Mouse (Mus musculus) liver, embryonic 16.5 days (tissue): ENCODE measurements around the gene Babam2. TPM values are rescaled to one million over a fixed set of nuclear protein-coding genes. Genes with fewer than 3 reads are reported as not detected.

Experiments used
- ATAC-seq: fragments of 200-750 bp; cut with Nextera tagmentation; 2 replicates; pipeline ENCODE4 v1.8.0; 2017; ENCODE audit warnings: low read depth, mild to moderate bottlenecking, moderate number of reproducible peaks, moderate library complexity
- H3K27ac ChIP-seq: fragments of 300-500 bp; sonication (generic); 2 replicates; pipeline ENCODE4 v1.5.1; 2014; ENCODE audit warnings: mild to moderate bottlenecking, low read length
- H3K27me3 ChIP-seq: fragments of 300-500 bp; sonication (generic); 2 replicates; pipeline ENCODE4 v1.6.1; 2014; ENCODE audit warnings: low read depth, low read length, mixed read lengths; ENCODE audit not compliant: control insufficient read depth, insufficient read depth
- H3K36me3 ChIP-seq: fragments of 300-500 bp; sonication (generic); 2 replicates; pipeline ENCODE4 v1.6.1; 2014; ENCODE audit warnings: mild to moderate bottlenecking; ENCODE audit not compliant: control insufficient read depth, insufficient read depth
- H3K4me1 ChIP-seq: fragments of 300-500 bp; sonication (generic); 2 replicates; pipeline ENCODE4 v1.6.1; 2014; ENCODE audit warnings: low read depth, low read length, mixed read lengths; ENCODE audit not compliant: control insufficient read depth
- H3K4me2 ChIP-seq: fragments of 300-500 bp; sonication (generic); 2 replicates; pipeline ENCODE4 v1.6.1; 2014; ENCODE audit warnings: low read depth, low read length, mixed read lengths
- H3K4me3 ChIP-seq: fragments of 300-500 bp; sonication (generic); 2 replicates; pipeline ENCODE4 v1.5.1; 2014; ENCODE audit warnings: low read depth, mild to moderate bottlenecking, low read length
- H3K9ac ChIP-seq: fragments of 300-500 bp; sonication (generic); 2 replicates; pipeline ENCODE4 v1.6.1; 2014; ENCODE audit warnings: low read depth, low read length
- H3K9me3 ChIP-seq: fragments of 300-500 bp; sonication (generic); replicated peaks from 2 replicates; pipeline ENCODE4 v1.6.1; 2016; ENCODE audit warnings: low read length; ENCODE audit not compliant: control insufficient read depth
- WGBS: fragments of 180-500 bp; shearing (Covaris S2); extraction: QIAGEN DNeasy Blood & Tissue Kit; methylation state at CpG from one replicate; pipeline ENCODE4 v1.1.7; 2014; ENCODE audit not compliant: insufficient replicate concordance; 5-methylcytosine and 5-hydroxymethylcytosine counted together
- polyA plus RNA-seq: library from polyadenylated mRNA; unstranded; fragments of >200 nt; fragmentation: Nextera tagmentation; extraction: Ambion mirVana; gene quantifications from 2 replicates; pipeline ENCODE4 v1.2.1, GENCODE M21; 2015

Gene Babam2
- polyA plus RNA-seq, 1 experiment from 2014 or later = 32.4 TPM

DNA sequence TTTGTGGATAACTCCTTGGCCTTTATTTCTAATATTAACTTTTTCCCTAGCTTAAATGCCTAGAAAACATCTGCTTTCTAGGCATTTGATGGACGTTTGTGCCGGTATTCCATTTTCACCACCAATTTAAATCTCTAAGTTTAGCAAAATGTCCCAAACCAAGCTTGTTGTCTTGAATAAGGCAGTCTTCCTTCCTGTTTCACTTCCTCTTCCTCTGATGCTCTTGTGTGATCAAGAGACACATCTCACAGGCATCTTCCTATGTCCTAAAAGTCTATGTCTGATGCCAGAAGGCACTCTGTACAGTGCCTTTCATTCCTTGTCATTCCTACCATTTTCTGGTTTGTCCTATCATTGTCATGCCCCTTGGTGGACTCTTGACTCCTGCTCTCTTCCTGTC lies 210.5 kb downstream of the Babam2 start:
- Histone ChIP-seq H3K27ac (no peak overlapping the region), H3K4me3 (no peak overlapping the region), H3K4me1 (no peaks in the 10 kb centered on the region; the same call in 1 of the 2 replicates), H3K36me3 (no peaks in the 10 kb centered on the region), H3K4me2 (no peak overlapping the region), H3K27me3 (no peaks in the 10 kb centered on the region), H3K9me3 (no peaks in the 10 kb centered on the region), H3K9ac (no peak overlapping the region)
- 53% methylated on average over 2 of the region's 2 CpGs for WGBS
- no peak for ATAC-seq

DNA sequence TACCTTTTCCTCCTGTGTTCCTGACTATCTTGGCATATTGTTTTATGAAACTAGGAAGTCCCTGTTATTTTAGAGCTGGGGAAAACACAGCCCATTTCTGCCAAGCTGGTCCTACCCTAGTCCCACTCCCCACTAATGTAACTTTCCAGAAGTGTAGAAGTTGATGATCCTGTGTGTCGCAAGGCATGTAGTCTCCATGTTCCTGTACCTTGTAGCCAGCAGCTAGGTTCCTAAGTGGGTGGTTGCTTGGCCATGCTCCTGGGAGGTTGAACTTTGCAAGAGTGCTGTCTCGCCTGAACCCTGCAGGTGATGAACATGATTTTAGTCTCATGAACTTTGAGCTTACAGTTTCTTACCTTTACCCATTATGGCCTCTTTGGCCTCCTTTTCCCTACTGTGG lies 211.3 kb downstream of the Babam2 start:
- H3K27me3 ChIP-seq = no peaks in the 10 kb centered on the region
- WGBS = 69% methylated on average over 2 of the region's 2 CpGs
- no peaks in the 10 kb centered on the region for H3K9me3 ChIP-seq
- ATAC-seq = no peak
- H3K4me2 ChIP-seq = no peak overlapping the region
- no peaks in the 10 kb centered on the region; the same call in 1 of the 2 replicates for H3K4me1 ChIP-seq
- H3K4me3 ChIP-seq = no peak overlapping the region
- H3K36me3 ChIP-seq = no peaks in the 10 kb centered on the region
- H3K9ac ChIP-seq = no peak overlapping the region
- H3K27ac ChIP-seq = no peak overlapping the region

GRCm38 (mm10) chr5:31916241-31916640 lies 218.8 kb downstream of the Babam2 start:
- H3K4me1 ChIP-seq = no peaks in the 10 kb centered on the region
- H3K36me3 ChIP-seq = no peaks in the 10 kb centered on the region
- H3K27me3 ChIP-seq = no peaks in the 10 kb centered on the region
- H3K9me3 ChIP-seq = no peaks in the 10 kb centered on the region
- no peak overlapping the region for H3K4me2 ChIP-seq
- 70% methylated on average over 7 of the region's 7 CpGs for WGBS
- H3K9ac ChIP-seq = no peak overlapping the region
- ATAC-seq = no peak
- H3K27ac ChIP-seq = no peak overlapping the region
- H3K4me3 ChIP-seq = no peak overlapping the region

GRCm38 (mm10) chr5:31918566-31918965 lies 221.1 kb downstream of the Babam2 start:
- Histone ChIP-seq H3K9ac (no peak overlapping the region), H3K4me1 (no peaks in the 10 kb centered on the region), H3K9me3 (no peaks in the 10 kb centered on the region), H3K27me3 (no peaks in the 10 kb centered on the region), H3K36me3 (no peaks in the 10 kb centered on the region), H3K27ac (no peak overlapping the region), H3K4me3 (no peak overlapping the region), H3K4me2 (no peak overlapping the region)
- WGBS = 26% methylated on average over 4 of the region's 4 CpGs
- ATAC-seq = no peak

GRCm38 (mm10) chr5:31920129-31920528 lies 222.6 kb downstream of the Babam2 start:
- no peak overlapping the region for H3K27ac ChIP-seq
- H3K36me3 ChIP-seq = no peaks in the 10 kb centered on the region
- H3K4me3 ChIP-seq = no peak overlapping the region
- no peaks in the 10 kb centered on the region for H3K4me1 ChIP-seq
- H3K9ac ChIP-seq = no peak overlapping the region
- no peaks in the 10 kb centered on the region for H3K9me3 ChIP-seq
- no peak overlapping the region for H3K4me2 ChIP-seq
- no peak for ATAC-seq
- no peaks in the 10 kb centered on the region for H3K27me3 ChIP-seq

GRCm38 (mm10) chr5:31920890-31921289 lies 223.4 kb downstream of the Babam2 start:
- ATAC-seq = no peak
- H3K9ac ChIP-seq = no peak overlapping the region
- no peaks in the 10 kb centered on the region for H3K9me3 ChIP-seq
- no peak overlapping the region for H3K4me3 ChIP-seq
- no peaks in the 10 kb centered on the region for H3K27me3 ChIP-seq
- H3K4me2 ChIP-seq = no peak overlapping the region
- WGBS = 29% methylated on average over 1 of the region's 1 CpGs
- no peaks in the 10 kb centered on the region for H3K36me3 ChIP-seq
- H3K4me1 ChIP-seq = no peaks in the 10 kb centered on the region
- no peak overlapping the region for H3K27ac ChIP-seq

GRCm38 (mm10) chr5:31924075-31924474 lies 226.6 kb downstream of the Babam2 start:
- no peak overlapping the region for H3K4me2 ChIP-seq
- no peaks in the 10 kb centered on the region for H3K36me3 ChIP-seq

DNA sequence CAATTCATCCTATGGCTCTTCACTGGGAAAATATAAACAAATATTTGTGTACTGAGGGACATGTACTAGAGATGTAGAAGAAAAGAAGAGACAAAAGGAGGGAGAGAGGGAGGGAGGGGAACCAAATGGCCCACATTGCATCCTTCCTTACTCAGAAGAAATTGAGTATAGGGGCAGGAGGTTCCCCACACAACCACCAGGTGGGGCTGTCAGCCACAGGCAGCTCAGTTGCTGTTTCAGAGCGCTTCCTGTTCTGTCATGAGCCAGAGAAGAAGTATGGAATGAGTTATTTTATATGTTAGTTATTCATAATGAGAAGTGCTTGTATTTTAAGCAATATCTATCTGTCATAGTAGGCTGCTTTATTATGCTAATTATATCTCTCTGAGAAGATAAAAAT lies 229.1 kb downstream of the Babam2 start:
- WGBS = 71% methylated on average over 1 of the region's 1 CpGs
- no peaks in the 10 kb centered on the region for H3K27me3 ChIP-seq
- H3K27ac ChIP-seq = no peak overlapping the region
- no peak overlapping the region for H3K4me2 ChIP-seq
- H3K9me3 ChIP-seq = no peaks in the 10 kb centered on the region
- H3K4me1 ChIP-seq = no peaks in the 10 kb centered on the region
- no peak overlapping the region for H3K4me3 ChIP-seq
- H3K36me3 ChIP-seq = no peaks in the 10 kb centered on the region
- ATAC-seq = no peak
- no peak overlapping the region for H3K9ac ChIP-seq

More at GRCm38 (mm10) chr5:31924075-31924474, 226.6 kb downstream of the Babam2 start:
- Histone ChIP-seq H3K9me3 (no peaks in the 10 kb centered on the region), H3K4me1 (no peaks in the 10 kb centered on the region), H3K27ac (no peak overlapping the region), H3K9ac (no peak overlapping the region), H3K27me3 (no peaks in the 10 kb centered on the region), H3K4me3 (no peak overlapping the region)
- ATAC-seq = no peak

DNA sequence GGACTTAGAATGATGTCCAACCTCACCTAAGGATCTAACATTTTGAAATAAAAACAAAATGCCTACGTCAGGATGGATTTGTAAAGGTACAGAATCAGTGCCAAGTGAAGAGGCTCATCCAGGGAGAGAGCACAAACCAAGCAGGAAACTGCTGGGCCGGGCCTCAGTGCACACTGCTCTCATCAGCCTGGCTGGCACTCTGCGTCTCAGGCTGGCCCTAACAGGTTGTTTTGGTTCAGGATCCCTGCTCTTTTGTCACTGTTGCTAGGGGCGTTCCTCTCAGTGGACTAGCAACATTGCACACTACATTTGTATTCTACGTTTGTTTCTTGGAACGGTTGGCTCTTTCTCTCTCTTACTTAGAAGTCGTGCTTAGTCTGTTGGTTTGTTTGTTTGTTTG lies 231.5 kb downstream of the Babam2 start:
- no peak overlapping the region for H3K9ac ChIP-seq
- no peaks in the 10 kb centered on the region for H3K9me3 ChIP-seq
- H3K4me3 ChIP-seq = no peak overlapping the region
- ATAC-seq = no peak
- no peak overlapping the region for H3K4me2 ChIP-seq
- H3K27me3 ChIP-seq = no peaks in the 10 kb centered on the region
- no peaks in the 10 kb centered on the region for H3K4me1 ChIP-seq
- no peak overlapping the region for H3K27ac ChIP-seq
- WGBS = 73% methylated on average over 7 of the region's 7 CpGs
- no peaks in the 10 kb centered on the region for H3K36me3 ChIP-seq
